Mouse (Mus musculus): Measurements from ENCODE around the gene Dpy19l2.
A peak's percentile ranks its signal among the peaks of the same experiment; 100 is the strongest.
"Not testable (repeated sequence)": the region's sequence is repeated elsewhere in the genome, so short reads cannot be mapped to it uniquely, and the experiment has no call there.

The Dpy19l2 gene

DNA sequence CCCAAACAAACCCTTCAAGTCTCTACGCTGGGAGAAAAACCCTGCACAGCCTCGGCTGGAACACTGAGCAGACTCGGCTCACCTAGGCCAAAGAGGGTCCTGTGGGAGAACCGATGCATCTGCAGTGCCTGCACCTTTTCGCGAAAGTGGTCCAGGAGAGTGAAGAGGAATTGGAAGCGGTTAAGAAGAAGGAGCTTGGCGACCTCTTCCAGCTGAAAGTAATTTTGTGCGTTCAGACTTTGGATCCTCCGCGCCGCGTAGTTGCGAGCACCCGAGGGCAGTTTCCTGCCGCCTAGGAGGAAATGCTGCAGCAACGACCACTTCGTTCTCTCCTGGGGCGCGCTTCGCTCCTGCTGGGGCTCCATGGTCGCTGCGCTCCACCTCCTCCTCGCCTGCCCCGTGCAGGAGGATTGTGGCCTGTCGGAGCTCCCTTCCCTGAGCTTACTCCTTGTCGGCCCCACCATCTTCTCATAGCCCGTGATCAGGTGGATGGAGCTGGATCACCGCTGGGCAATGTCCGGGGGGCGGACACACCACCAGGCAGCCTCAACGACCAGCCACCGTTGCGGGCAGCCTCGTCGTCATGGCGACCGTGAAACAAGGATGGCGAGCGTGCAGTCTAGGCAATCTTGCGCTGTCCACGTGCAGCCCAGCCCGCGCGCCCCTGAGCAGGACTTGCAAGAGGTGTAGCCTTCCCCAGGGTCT, at the start of gene Dpy19l2:
Gene Dpy19l2, minus strand, starts transcription at position 594 of the 705 bp plus-strand sequence.
- DNase-seq (ENCODE audit: extremely low read depth, insufficient read length, low spot score), result peak; percentile 5

- DNase-seq (ENCODE audit: extremely low read depth, insufficient read length, low spot score), result no peak
Observed at GRCm38 (mm10) chr9:24744958-24745357, 48.9 kb upstream of the Dpy19l2 start.

DNA sequence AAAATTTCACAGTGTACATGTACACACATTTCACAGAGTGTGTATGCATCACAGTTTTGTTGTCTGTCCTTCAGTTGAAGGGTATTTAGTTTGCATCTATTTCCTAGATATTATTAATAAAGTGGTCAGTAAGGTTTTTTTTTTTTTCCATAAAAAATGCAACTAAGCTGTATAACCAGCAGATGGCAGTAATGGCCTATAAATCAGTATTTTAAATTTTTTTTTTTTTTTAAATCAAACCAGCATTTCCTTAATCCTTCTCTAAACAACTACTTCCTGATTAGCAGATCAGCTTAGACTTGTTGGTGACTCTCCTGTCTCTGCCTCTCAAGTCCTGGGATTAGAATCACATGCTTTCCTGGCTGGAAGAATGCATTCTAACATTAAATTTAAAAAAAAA, 5.2 kb upstream of the Dpy19l2 start:
- DNase-seq (ENCODE audit: extremely low read depth, insufficient read length, low spot score), result no peak

DNA sequence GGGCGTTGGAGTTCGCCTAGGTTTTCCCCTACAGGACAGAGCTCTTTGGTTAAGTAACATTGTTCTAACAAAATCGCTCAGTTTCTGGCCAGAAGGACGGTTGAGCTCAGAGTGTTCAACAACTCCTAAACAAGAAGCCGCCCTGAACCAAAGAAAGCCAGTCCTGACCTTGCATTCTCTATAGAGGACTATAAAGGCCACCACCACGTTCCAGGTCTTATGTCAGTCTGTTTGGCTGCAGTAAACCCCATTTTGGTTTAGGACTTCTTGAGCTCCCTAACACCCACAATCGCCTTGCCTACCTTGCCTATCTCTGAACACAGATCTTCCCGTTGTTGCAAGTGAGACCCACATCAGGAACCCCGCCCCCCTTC, 299 bp upstream of the Dpy19l2 start:
- DNase-seq (ENCODE audit: extremely low read depth, insufficient read length, low spot score), result no peak

- not testable (repeated sequence) for DNase-seq (ENCODE audit: extremely low read depth, insufficient read length, low spot score)
Observed at GRCm38 (mm10) chr9:24637341-24637740, 58.8 kb downstream of the Dpy19l2 start.

- DNase-seq (ENCODE audit: extremely low read depth, insufficient read length, low spot score), result no peak
Observed at GRCm38 (mm10) chr9:24624896-24625295, 71.2 kb downstream of the Dpy19l2 start, which contains the start of gene Cypt4. Gene Cypt4 (plus strand): TSS chr9:24625196.

- no peak for DNase-seq (ENCODE audit: extremely low read depth, insufficient read length, low spot score)
Observed at GRCm38 (mm10) chr9:24538159-24538558, 157.9 kb downstream of the Dpy19l2 start.

DNA sequence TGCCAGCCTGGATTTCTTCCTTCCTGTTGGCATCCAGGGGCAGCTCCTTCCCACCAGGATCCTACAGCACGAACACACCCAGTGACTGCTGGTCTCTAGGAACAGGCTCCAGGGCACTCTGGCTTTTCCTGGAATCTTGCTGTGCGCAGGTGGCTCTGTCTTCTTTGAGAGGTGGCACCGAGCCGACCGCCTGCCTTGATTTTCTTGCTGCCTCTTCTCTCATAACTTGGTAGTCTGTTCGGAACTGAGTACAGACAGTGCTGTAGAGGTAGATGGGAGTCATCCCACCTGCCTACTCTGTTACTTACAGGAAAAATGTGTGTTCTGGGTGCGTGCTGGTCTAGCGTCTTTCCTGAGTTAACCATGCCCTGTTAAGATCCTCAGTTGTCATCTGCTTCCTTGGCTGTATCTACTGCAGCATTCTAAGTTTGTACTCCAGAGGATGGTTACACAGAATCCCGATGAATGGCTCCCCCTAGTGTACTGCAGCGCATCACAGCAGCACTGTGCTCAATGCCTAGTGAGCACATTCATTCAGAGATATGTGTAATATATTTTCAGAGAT, 179.4 kb downstream of the Dpy19l2 start:
- DNase-seq (ENCODE audit: extremely low read depth, insufficient read length, low spot score), result peak; percentile 14

GRCm38 (mm10) chr9:24514078-24514469, 182.0 kb downstream of the Dpy19l2 start:
- DNase-seq (ENCODE audit: extremely low read depth, insufficient read length, low spot score), result no peak

DNA sequence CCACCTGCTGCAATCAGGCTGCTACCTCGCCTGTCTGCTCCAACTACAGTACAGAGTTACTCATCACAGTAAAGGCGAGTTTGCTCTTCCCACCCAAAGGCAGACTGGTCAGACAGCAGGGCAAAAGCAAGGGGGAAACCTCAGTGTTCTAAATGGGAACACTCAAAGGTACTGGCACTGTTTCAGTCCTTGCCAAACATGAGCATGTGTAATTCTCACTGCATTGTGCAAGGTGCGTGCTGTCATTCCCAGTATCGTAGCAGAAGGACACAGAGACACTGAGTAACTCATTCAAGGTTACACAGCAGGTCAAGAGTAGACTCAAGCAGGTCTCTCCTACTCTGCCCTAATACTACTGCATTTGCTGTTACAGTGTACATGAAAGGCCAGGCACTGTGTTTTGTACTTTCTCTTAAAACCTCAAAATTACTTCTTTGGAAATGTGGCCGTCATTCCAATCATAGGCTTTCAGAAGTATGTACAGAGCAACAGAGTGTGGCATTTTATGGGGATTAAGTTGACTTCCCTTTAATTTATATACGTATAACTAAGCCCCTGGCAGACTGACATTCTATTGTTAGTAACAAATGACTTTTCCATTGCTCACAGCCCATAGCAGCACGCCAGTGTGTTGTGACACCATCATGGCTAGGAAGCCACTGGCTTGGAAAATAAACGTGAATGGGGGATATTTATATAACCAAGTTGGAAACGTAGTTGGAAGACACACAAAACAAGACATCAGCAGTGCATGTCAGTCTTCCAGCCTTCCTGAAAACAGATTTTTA, 182.6 kb downstream of the Dpy19l2 start:
- DNase-seq (ENCODE audit: extremely low read depth, insufficient read length, low spot score), result no peak

DNA sequence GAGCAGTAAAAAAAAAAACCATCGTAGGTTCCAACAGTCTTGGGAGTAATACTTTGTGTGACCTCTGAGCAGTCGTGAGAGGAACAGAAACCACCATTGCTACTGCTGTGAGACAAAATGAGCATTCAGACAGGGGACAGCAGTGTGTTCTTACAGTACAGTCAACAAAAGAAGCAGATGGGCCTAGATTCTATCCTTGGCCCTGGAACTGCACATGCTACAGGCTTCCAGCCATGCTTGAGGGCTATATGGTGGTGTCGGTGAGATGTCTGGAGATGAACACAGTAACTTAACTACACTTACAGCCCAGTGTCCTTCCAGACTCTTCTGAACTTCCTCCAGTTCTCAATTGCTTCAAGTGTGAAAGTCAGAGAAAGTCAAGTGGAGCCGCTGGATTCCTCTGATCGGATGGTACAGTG, 184.0 kb downstream of the Dpy19l2 start:
- no peak for DNase-seq (ENCODE audit: extremely low read depth, insufficient read length, low spot score)

GRCm38 (mm10) chr9:24511371-24512120, 184.5 kb downstream of the Dpy19l2 start:
- peak; percentile 41 for DNase-seq (ENCODE audit: extremely low read depth, insufficient read length, low spot score)

DNA sequence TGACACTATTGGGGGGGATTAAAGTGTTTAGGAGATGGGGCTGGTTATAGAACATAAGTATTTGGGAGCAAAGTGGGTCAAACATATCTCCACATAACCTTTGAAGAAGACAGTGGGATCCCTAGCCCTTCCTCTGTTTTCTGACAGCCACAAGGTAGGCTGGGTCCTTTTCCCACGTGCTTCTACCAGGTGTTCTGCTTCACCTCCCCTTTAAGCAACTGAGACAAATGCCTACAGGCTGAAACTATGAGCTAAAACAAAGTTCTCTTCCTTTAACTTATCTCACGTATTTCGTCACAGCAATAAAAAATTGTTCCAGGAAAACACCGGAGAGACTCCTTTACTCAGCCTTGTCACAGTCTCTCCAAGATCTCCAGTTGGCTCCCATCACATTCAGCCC, 187.2 kb downstream of the Dpy19l2 start:
- DNase-seq (ENCODE audit: extremely low read depth, insufficient read length, low spot score), result no peak
